Mouse (Mus musculus): ENCODE data around the gene Rptor.

Rptor gene

GRCm38 (mm10) chr11:119904621-119905286, 302.0 kb downstream of the Rptor start:
- CTCF ChIA-PET = interaction anchor here (0.6 kb wide), 1 partner anchor 60 kb away, joined by 3 read pairs; no protein-coding TSS in a partner anchor

GRCm38 (mm10) chr11:119905794-119906193, 303.1 kb downstream of the Rptor start:
- CTCF ChIA-PET = no interaction called here

GRCm38 (mm10) chr11:119907006-119907650, 304.4 kb downstream of the Rptor start:
- CTCF ChIA-PET = no interaction called here

GRCm38 (mm10) chr11:119907711-119908110, 305.0 kb downstream of the Rptor start:
- CTCF ChIA-PET = interaction anchor here (1.8 kb wide), 1 partner anchor 83 kb away, joined by 6 read pairs; no protein-coding TSS in a partner anchor

- CTCF ChIA-PET = interaction anchor here (1.2 to 1.8 kb wide), 3 partner anchors 25 to 83 kb away, joined by 3 to 6 read pairs (median 6); no protein-coding TSS in a partner anchor
Observed at GRCm38 (mm10) chr11:119909436-119909835, 306.7 kb downstream of the Rptor start.

- CTCF ChIA-PET = interaction anchor here (0.6 to 1.4 kb wide), 3 partner anchors 51 to 765 kb away, joined by 3 to 5 read pairs (median 3); no protein-coding TSS in a partner anchor
Observed at GRCm38 (mm10) chr11:119912845-119913244, 310.1 kb downstream of the Rptor start.

- CTCF ChIA-PET = interaction anchor here (0.6 kb wide), 1 partner anchor 50 kb away, joined by 3 read pairs; no protein-coding TSS in a partner anchor
Observed at GRCm38 (mm10) chr11:119913291-119913934, 310.7 kb downstream of the Rptor start, which contains the start of gene Chmp6. Gene Chmp6, plus strand, starts transcription at chr11:119913441.

GRCm38 (mm10) chr11:119913935-119914314, 311.2 kb downstream of the Rptor start:
- CTCF ChIA-PET = interaction anchor here (1.0 kb wide), 1 partner anchor 26 kb away, joined by 3 read pairs; no protein-coding TSS in a partner anchor

GRCm38 (mm10) chr11:119914381-119914780, 311.7 kb downstream of the Rptor start:
- CTCF ChIA-PET = interaction anchor here (1.0 kb wide), 1 partner anchor 26 kb away, joined by 3 read pairs; no protein-coding TSS in a partner anchor

GRCm38 (mm10) chr11:119915666-119916065, 313.0 kb downstream of the Rptor start:
- CTCF ChIA-PET = no interaction called here

GRCm38 (mm10) chr11:119916102-119916790, 313.5 kb downstream of the Rptor start:
- CTCF ChIA-PET = no interaction called here

- CTCF ChIA-PET = no interaction called here
Observed at GRCm38 (mm10) chr11:119916834-119917469, 314.2 kb downstream of the Rptor start.

GRCm38 (mm10) chr11:119918521-119918920, 315.8 kb downstream of the Rptor start:
- CTCF ChIA-PET = no interaction called here

GRCm38 (mm10) chr11:119919432-119919831, 316.7 kb downstream of the Rptor start:
- CTCF ChIA-PET = no interaction called here

GRCm38 (mm10) chr11:119919897-119920296, 317.2 kb downstream of the Rptor start:
- CTCF ChIA-PET = no interaction called here

GRCm38 (mm10) chr11:119920668-119921067, 318.0 kb downstream of the Rptor start:
- CTCF ChIA-PET = no interaction called here

GRCm38 (mm10) chr11:119925176-119925575, 322.5 kb downstream of the Rptor start:
- CTCF ChIA-PET = interaction anchor here (0.5 kb wide), 1 partner anchor 229 kb away, joined by 3 read pairs; no protein-coding TSS in a partner anchor

- CTCF ChIA-PET = interaction anchor here (1.3 kb wide), 1 partner anchor 12 kb away, joined by 4 read pairs; no protein-coding TSS in a partner anchor
Observed at GRCm38 (mm10) chr11:119926762-119927161, 324.1 kb downstream of the Rptor start.

GRCm38 (mm10) chr11:119928023-119928681, 325.4 kb downstream of the Rptor start:
- CTCF ChIA-PET = interaction anchor here (1.3 kb wide), 1 partner anchor 10 kb away, joined by 4 read pairs; no protein-coding TSS in a partner anchor

- CTCF ChIA-PET = interaction anchor here (0.6 to 1.0 kb wide), 2 partner anchors 11 to 765 kb away, joined by 3 to 8 read pairs; no protein-coding TSS in a partner anchor
Observed at GRCm38 (mm10) chr11:119929603-119930265, 327.0 kb downstream of the Rptor start.
